In genomic region chr3:36310642-36311267, GRCm38 (mm10) we compare ENCODE assay signal across 10 mouse cellular contexts.
DNase-seq lines count a peak whose midpoint lies in the region; ATAC-seq and TF ChIP-seq lines count a peak whose summit lies in the region.
"Had no signal": no experiment of that assay in that cellular context is flagged by ENCODE, and none has a peak within 500 bp of the region (broad histone marks: within the 10 kb centered on the region; RNA-seq: fewer than 3 reads in every experiment).

No protein-coding gene starts in this region.

- no peak overlapping the region for H3K4me3 ChIP-seq in stomach, embryonic 14.5 days (ENCODE audit: low read depth, low read length)
- H3K4me3 ChIP-seq in stomach, postnatal 0 days (ENCODE audit: low read depth, low read length), result no peak overlapping the region
- H3K4me3 ChIP-seq in forebrain, embryonic 14.5 days (ENCODE audit: low read depth, low read length), result no peak overlapping the region
- no peak overlapping the region for H3K4me3 ChIP-seq in limb, embryonic 15.5 days
- H3K4me3 ChIP-seq in stomach, embryonic 16.5 days (replicated peaks; ENCODE audit: low read length), result no peak overlapping the region

- peak; percentile 23; the same call in 1 of the 2 replicates for ATAC-seq in stomach, embryonic 14.5 days (ENCODE audit: insufficient number of reproducible peaks, insufficient read depth, low FRiP score, low read depth)
- no peak for ATAC-seq in stomach, postnatal 0 days (ENCODE audit: low FRiP score, low TSS enrichment)
- peak; percentile 26; the same call in 1 of the 2 replicates for ATAC-seq in forebrain, embryonic 14.5 days
- ATAC-seq in limb, embryonic 15.5 days (ENCODE audit: insufficient number of reproducible peaks, low FRiP score, low TSS enrichment, low read depth), result peak; percentile 24; the same call in 1 of the 2 replicates
- ATAC-seq in stomach, embryonic 16.5 days (ENCODE audit: insufficient read depth, low FRiP score), result no peak
- ATAC-seq: Patski had no signal

- H3K4me1 ChIP-seq in stomach, embryonic 14.5 days (ENCODE audit: control insufficient read depth, insufficient read depth, low read length), result no peaks in the 10 kb centered on the region
- H3K4me1 ChIP-seq in stomach, postnatal 0 days (replicated peaks; ENCODE audit: control insufficient read depth, insufficient read depth), result no peaks in the 10 kb centered on the region
- no peaks in the 10 kb centered on the region for H3K4me1 ChIP-seq in forebrain, embryonic 14.5 days (ENCODE audit: control insufficient read depth, insufficient read depth, low read length)
- no peaks in the 10 kb centered on the region for H3K4me1 ChIP-seq in limb, embryonic 15.5 days
- no peaks in the 10 kb centered on the region for H3K4me1 ChIP-seq in stomach, embryonic 16.5 days (ENCODE audit: control insufficient read depth, insufficient read depth, low read length)

- no peaks in the 10 kb centered on the region for H3K9me3 ChIP-seq in stomach, embryonic 14.5 days (ENCODE audit: control insufficient read depth, low read depth, low read length)
- H3K9me3 ChIP-seq in stomach, postnatal 0 days (ENCODE audit: control insufficient read depth, low read length), result no peaks in the 10 kb centered on the region
- H3K9me3 ChIP-seq in forebrain, embryonic 14.5 days (replicated peaks; ENCODE audit: control insufficient read depth, low read length), result no peaks in the 10 kb centered on the region
- no peaks in the 10 kb centered on the region for H3K9me3 ChIP-seq in limb, embryonic 15.5 days
- H3K9me3 ChIP-seq in stomach, embryonic 16.5 days (replicated peaks; ENCODE audit: control insufficient read depth, low read length), result no peaks in the 10 kb centered on the region

- H3K4me2 ChIP-seq in stomach, embryonic 14.5 days (replicated peaks; ENCODE audit: low read depth, low read length), result peak overlapping the region; percentile 16; the same call in 1 of the 2 replicates
- H3K4me2 ChIP-seq in stomach, postnatal 0 days (replicated peaks; ENCODE audit: low read depth), result no peak overlapping the region
- peak overlapping the region; percentile 33; the same call in 1 of the 2 replicates for H3K4me2 ChIP-seq in forebrain, embryonic 14.5 days (ENCODE audit: low read length)
- H3K4me2 ChIP-seq in limb, embryonic 15.5 days, result no peak overlapping the region
- H3K4me2 ChIP-seq in stomach, embryonic 16.5 days (ENCODE audit: low read depth, low read length), result 0 out of 2 replicates have a peak overlapping the region, but pooled peaks have one; percentile 29

- no peak for DNase-seq in stomach, postnatal 0 days (ENCODE audit: low spot score)
- no peak for DNase-seq in forebrain, embryonic 14.5 days (ENCODE audit: low spot score)
- no peak for DNase-seq in B cell, adult 2 months
- DNase-seq in adrenal gland, adult 18-20 months (ENCODE audit: low spot score in 2 of 2), result no peak
- no peak for DNase-seq in natural killer cell, adult 2 months (ENCODE audit: low spot score in 2 of 2)
- DNase-seq: kidney, adult 18-20 months had no signal

- H3K9ac ChIP-seq in stomach, embryonic 14.5 days (replicated peaks; ENCODE audit: low read depth, low read length), result no peak overlapping the region
- H3K9ac ChIP-seq in stomach, postnatal 0 days (ENCODE audit: low read length), result no peak overlapping the region
- H3K9ac ChIP-seq in forebrain, embryonic 14.5 days (ENCODE audit: low read length), result no peak overlapping the region
- H3K9ac ChIP-seq in limb, embryonic 15.5 days, result no peak overlapping the region
- H3K9ac ChIP-seq in stomach, embryonic 16.5 days (ENCODE audit: low read length), result no peak overlapping the region

- TF ChIP-seq EP300 in stomach, postnatal 0 days (optimal IDR thresholded peaks at IDR 0.05), result no peak

- no peaks in the 10 kb centered on the region for H3K27me3 ChIP-seq in stomach, embryonic 14.5 days (ENCODE audit: control insufficient read depth, insufficient read depth, low read length)
- H3K27me3 ChIP-seq in stomach, postnatal 0 days (ENCODE audit: control insufficient read depth, insufficient read depth, low read length), result no peaks in the 10 kb centered on the region
- no peaks in the 10 kb centered on the region for H3K27me3 ChIP-seq in forebrain, embryonic 14.5 days (replicated peaks; ENCODE audit: control insufficient read depth, insufficient read depth, low read length)
- no peaks in the 10 kb centered on the region for H3K27me3 ChIP-seq in limb, embryonic 15.5 days
- H3K27me3 ChIP-seq in stomach, embryonic 16.5 days (ENCODE audit: control insufficient read depth, insufficient read depth, low read length), result no peaks in the 10 kb centered on the region

- no peaks in the 10 kb centered on the region for H3K36me3 ChIP-seq in stomach, embryonic 14.5 days (ENCODE audit: control insufficient read depth, insufficient read depth, low read length)
- H3K36me3 ChIP-seq in stomach, postnatal 0 days (ENCODE audit: control insufficient read depth, insufficient read depth, low read length), result no peaks in the 10 kb centered on the region
- H3K36me3 ChIP-seq in forebrain, embryonic 14.5 days (ENCODE audit: control insufficient read depth, insufficient read depth, low read length), result no peaks in the 10 kb centered on the region
- H3K36me3 ChIP-seq in limb, embryonic 15.5 days, result no peaks in the 10 kb centered on the region
- no peaks in the 10 kb centered on the region for H3K36me3 ChIP-seq in stomach, embryonic 16.5 days (ENCODE audit: control insufficient read depth, insufficient read depth, low read length)

- no peak overlapping the region for H3K27ac ChIP-seq in stomach, embryonic 14.5 days (ENCODE audit: low read length)
- H3K27ac ChIP-seq in stomach, postnatal 0 days (replicated peaks), result no peak overlapping the region
- H3K27ac ChIP-seq in forebrain, embryonic 14.5 days (ENCODE audit: low read depth, low read length), result no peak overlapping the region
- no peak overlapping the region for H3K27ac ChIP-seq in limb, embryonic 15.5 days
- no peak overlapping the region for H3K27ac ChIP-seq in stomach, embryonic 16.5 days (ENCODE audit: low read length)

- WGBS in stomach, embryonic 14.5 days, result 2% methylated on average over 9 of the region's 9 CpGs
- WGBS in stomach, postnatal 0 days, result 3% methylated on average over 9 of the region's 9 CpGs
- 4% methylated on average over 9 of the region's 9 CpGs for whole genome bisulfite sequencing in forebrain, embryonic 14.5 days
- WGBS in limb, embryonic 15.5 days, result 2% methylated on average over 9 of the region's 9 CpGs
- 3% methylated on average over 9 of the region's 9 CpGs for WGBS in stomach, embryonic 16.5 days

- no peak for TF ChIP-seq CTCF in stomach, postnatal 0 days (IDR thresholded peaks at IDR 0.05; ENCODE audit: low read depth)

Comparison
In these comparisons a context has a peak if more than half of its experiments do, and no peak if none do; other contexts are left out.
1. ATAC-seq: peak in stomach, embryonic 14.5 days (single experiment), forebrain, embryonic 14.5 days (single experiment) and limb, embryonic 15.5 days (single experiment); none in stomach, postnatal 0 days (single experiment) and stomach, embryonic 16.5 days (single experiment).
2. H3K4me2 ChIP-seq: peak in stomach, embryonic 14.5 days (single experiment), forebrain, embryonic 14.5 days (single experiment) and stomach, embryonic 16.5 days (single experiment); none in stomach, postnatal 0 days (single experiment) and limb, embryonic 15.5 days (single experiment).